Mouse (Mus musculus) limb, embryonic 15.5 days (tissue): ENCODE data around the gene Ralbp1. TPM values are rescaled to one million over a fixed set of nuclear protein-coding genes. Genes with fewer than 3 reads are reported as not detected.

Experiments
- ATAC-seq: fragments of 200-750 bp; cut with Nextera tagmentation; 2 replicates; pipeline ENCODE4 v1.8.0; 2017; ENCODE audit warnings: low read depth, moderate TSS enrichment; ENCODE audit not compliant: insufficient number of reproducible peaks, low FRiP score, low TSS enrichment
- H3K27ac ChIP-seq: fragments of 300-500 bp; sonication (generic); 2 replicates; pipeline ENCODE4 v1.5.1; 2015; ENCODE audit warnings: moderate library complexity, mild to moderate bottlenecking, inconsistent platforms
- H3K27me3 ChIP-seq: fragments of 300-500 bp; sonication (generic); 2 replicates; pipeline ENCODE4 v1.6.1; 2015; ENCODE audit warnings: inconsistent platforms
- H3K36me3 ChIP-seq: fragments of 300-500 bp; sonication (generic); 2 replicates; pipeline ENCODE4 v1.6.1; 2015; ENCODE audit warnings: inconsistent platforms
- H3K4me1 ChIP-seq: fragments of 300-500 bp; sonication (generic); 2 replicates; pipeline ENCODE4 v1.6.1; 2015; ENCODE audit warnings: inconsistent platforms
- H3K4me2 ChIP-seq: fragments of 300-500 bp; sonication (generic); 2 replicates; pipeline ENCODE4 v1.6.1; 2015; ENCODE audit warnings: mild to moderate bottlenecking, inconsistent platforms
- H3K4me3 ChIP-seq: fragments of 300-500 bp; sonication (generic); 2 replicates; pipeline ENCODE4 v1.5.1; 2015; ENCODE audit warnings: mild to moderate bottlenecking, inconsistent platforms
- H3K9ac ChIP-seq: fragments of 300-500 bp; sonication (generic); 2 replicates; pipeline ENCODE4 v1.6.1; 2015; ENCODE audit warnings: inconsistent platforms
- H3K9me3 ChIP-seq: fragments of 300-500 bp; sonication (generic); 2 replicates; pipeline ENCODE4 v1.6.1; 2016; ENCODE audit warnings: inconsistent platforms
- WGBS: fragments of 180-500 bp; shearing (Covaris S2); methylation state at CpG from one replicate; pipeline ENCODE4 v1.1.7; 2015; 5-methylcytosine and 5-hydroxymethylcytosine counted together
- polyA plus RNA-seq: library from polyadenylated mRNA; unstranded; fragments of >200 nt; fragmentation: Nextera tagmentation; extraction: Ambion mirVana; gene quantifications from 2 replicates; pipeline ENCODE4 v1.2.1, GENCODE M21; 2015

Ralbp1 gene
- polyA plus RNA-seq, 1 experiment from 2014 or later = 182 TPM

DNA sequence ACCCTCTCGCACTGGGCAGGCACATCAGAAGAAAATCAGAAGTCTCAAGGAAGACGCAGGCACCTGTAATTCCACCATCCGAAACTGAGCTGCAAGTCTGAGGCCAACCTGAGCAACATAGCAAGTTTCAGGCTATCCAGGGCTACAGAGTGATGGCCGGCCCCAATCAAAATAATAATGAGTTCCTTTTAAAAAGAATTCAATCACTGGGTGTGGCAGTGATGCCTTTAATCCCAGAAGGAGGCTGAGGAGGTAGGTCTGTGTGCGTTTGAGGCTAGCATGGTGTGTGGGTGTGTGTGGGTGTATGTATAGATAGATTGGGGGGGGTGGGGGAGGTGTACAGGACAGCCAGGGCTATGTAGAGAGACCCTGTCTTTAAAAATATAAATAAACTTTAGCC is 17.6 kb downstream of the Ralbp1 start:
- no peak overlapping the region for H3K4me2 ChIP-seq
- no peak overlapping the region for H3K4me3 ChIP-seq
- H3K36me3 ChIP-seq = peaks cover 31% of the 10 kb centered on the region
- WGBS = 90% methylated on average over 5 of the region's 5 CpGs
- no peak overlapping the region for H3K27ac ChIP-seq
- no peaks in the 10 kb centered on the region for H3K9me3 ChIP-seq
- H3K27me3 ChIP-seq = no peaks in the 10 kb centered on the region
- H3K4me1 ChIP-seq = peaks cover 16% of the 10 kb centered on the region
- ATAC-seq = no peak
- no peak overlapping the region for H3K9ac ChIP-seq

- WGBS = 84% methylated on average over 3 of the region's 3 CpGs
- Histone ChIP-seq H3K9me3 (no peaks in the 10 kb centered on the region), H3K27ac (no peak overlapping the region), H3K36me3 (peaks cover 36% of the 10 kb centered on the region), H3K4me1 (no peaks in the 10 kb centered on the region), H3K4me2 (no peak overlapping the region), H3K27me3 (no peaks in the 10 kb centered on the region), H3K4me3 (no peak overlapping the region), H3K9ac (no peak overlapping the region)
- no peak for ATAC-seq
These were observed 19.4 kb downstream of the Ralbp1 start for GRCm38 (mm10) chr17:65866201-65866600.

- H3K27ac ChIP-seq = no peak overlapping the region
- H3K9ac ChIP-seq = no peak overlapping the region
- H3K4me1 ChIP-seq = no peaks in the 10 kb centered on the region
- peaks cover 40% of the 10 kb centered on the region for H3K36me3 ChIP-seq
- no peaks in the 10 kb centered on the region for H3K27me3 ChIP-seq
- no peak overlapping the region for H3K4me3 ChIP-seq
- H3K4me2 ChIP-seq = no peak overlapping the region
- ATAC-seq = no peak
- H3K9me3 ChIP-seq = no peaks in the 10 kb centered on the region
These were observed 20.3 kb downstream of the Ralbp1 start for GRCm38 (mm10) chr17:65865265-65865664.

- Histone ChIP-seq H3K36me3 (peaks cover 41% of the 10 kb centered on the region), H3K4me1 (no peaks in the 10 kb centered on the region), H3K9ac (no peak overlapping the region), H3K4me3 (no peak overlapping the region), H3K27me3 (no peaks in the 10 kb centered on the region), H3K27ac (no peak overlapping the region), H3K9me3 (no peaks in the 10 kb centered on the region), H3K4me2 (no peak overlapping the region)
- no peak for ATAC-seq
- 32% methylated on average over 4 of the region's 4 CpGs for WGBS
These were observed 20.9 kb downstream of the Ralbp1 start for GRCm38 (mm10) chr17:65864742-65865141.

GRCm38 (mm10) chr17:65863830-65864229 is 21.8 kb downstream of the Ralbp1 start:
- ATAC-seq = no peak
- peaks cover 47% of the 10 kb centered on the region for H3K36me3 ChIP-seq
- no peak overlapping the region for H3K4me2 ChIP-seq
- H3K9me3 ChIP-seq = no peaks in the 10 kb centered on the region
- WGBS = 93% methylated on average over 12 of the region's 12 CpGs
- H3K27me3 ChIP-seq = no peaks in the 10 kb centered on the region
- no peaks in the 10 kb centered on the region for H3K4me1 ChIP-seq
- H3K9ac ChIP-seq = no peak overlapping the region
- H3K4me3 ChIP-seq = no peak overlapping the region
- no peak overlapping the region for H3K27ac ChIP-seq

DNA sequence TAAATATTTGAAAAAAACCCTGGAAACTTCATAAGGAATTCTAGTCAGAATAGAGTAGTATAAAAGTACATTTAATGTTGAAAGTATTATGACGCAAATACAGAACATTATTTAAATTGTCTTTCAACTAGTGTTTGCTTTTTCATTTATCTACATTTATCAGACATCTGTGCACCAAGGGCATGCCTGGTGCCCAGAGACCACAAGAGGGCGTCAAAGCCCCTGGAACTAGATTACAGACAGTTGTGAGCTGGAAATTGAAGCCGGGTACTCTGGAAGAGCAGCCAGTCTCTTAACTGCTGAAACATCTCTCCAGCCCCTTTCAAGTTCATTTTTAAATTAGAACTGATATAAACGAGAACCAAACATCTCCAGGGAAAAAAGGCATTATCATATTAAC is 23.0 kb downstream of the Ralbp1 start:
- 54% methylated on average over 4 of the region's 4 CpGs for WGBS
- Histone ChIP-seq H3K9ac (no peak overlapping the region), H3K27ac (no peak overlapping the region), H3K4me1 (no peaks in the 10 kb centered on the region), H3K27me3 (no peaks in the 10 kb centered on the region), H3K36me3 (peaks cover 53% of the 10 kb centered on the region), H3K9me3 (no peaks in the 10 kb centered on the region), H3K4me3 (no peak overlapping the region), H3K4me2 (no peak overlapping the region)
- ATAC-seq = no peak

- no peak overlapping the region for H3K4me3 ChIP-seq
- no peak for ATAC-seq
- H3K36me3 ChIP-seq = peaks cover 71% of the 10 kb centered on the region
- no peak overlapping the region for H3K9ac ChIP-seq
- 84% methylated on average over 4 of the region's 4 CpGs for WGBS
- H3K27me3 ChIP-seq = no peaks in the 10 kb centered on the region
- H3K4me1 ChIP-seq = no peaks in the 10 kb centered on the region
- H3K27ac ChIP-seq = no peak overlapping the region
- no peak overlapping the region for H3K4me2 ChIP-seq
- H3K9me3 ChIP-seq = no peaks in the 10 kb centered on the region
These were observed 28.0 kb downstream of the Ralbp1 start for GRCm38 (mm10) chr17:65857617-65858016.

DNA sequence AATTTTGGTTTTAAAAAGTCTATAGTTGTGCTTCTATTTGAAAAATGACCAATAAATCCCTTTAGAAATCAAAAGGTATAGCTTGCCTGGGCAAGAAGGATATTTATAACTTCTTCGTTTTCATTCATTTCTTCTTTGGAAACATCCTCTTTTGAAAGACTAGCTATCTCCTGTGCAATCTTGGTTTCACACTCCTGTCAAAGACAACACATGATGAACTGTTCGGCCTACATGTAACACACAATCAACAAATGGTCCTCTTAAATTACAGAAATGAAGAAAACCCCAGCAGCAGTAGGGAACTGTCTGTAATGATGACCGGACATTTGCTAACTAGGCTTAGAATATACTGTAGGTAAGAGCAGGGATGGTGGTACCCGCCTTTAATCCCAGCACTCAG is 31.6 kb downstream of the Ralbp1 start:
- H3K36me3 ChIP-seq = peaks cover 93% of the 10 kb centered on the region

DNA sequence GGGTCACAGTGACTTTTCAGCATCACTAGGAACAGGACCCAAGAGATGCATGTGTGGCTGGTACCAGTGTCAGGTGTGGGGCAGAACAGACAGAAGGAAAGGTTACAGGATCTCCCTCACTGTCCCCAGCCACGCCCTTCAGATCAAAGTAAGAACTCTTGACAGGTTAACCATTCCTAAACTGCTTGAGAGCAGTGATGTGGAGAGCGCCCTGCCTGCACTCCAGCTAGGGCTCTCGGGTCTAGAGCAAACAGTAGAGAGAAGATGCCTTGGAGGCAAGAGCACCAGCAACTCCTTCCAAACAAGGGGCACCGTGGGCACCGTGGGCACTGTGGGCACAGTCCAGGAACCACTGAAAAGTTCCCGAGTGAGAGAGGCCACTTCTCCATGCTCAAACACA is 32.3 kb downstream of the Ralbp1 start:
- Histone ChIP-seq H3K27ac (no peak overlapping the region), H3K4me2 (no peak overlapping the region), H3K36me3 (peaks cover 92% of the 10 kb centered on the region), H3K9me3 (no peaks in the 10 kb centered on the region), H3K4me3 (no peak overlapping the region), H3K27me3 (no peaks in the 10 kb centered on the region), H3K4me1 (no peaks in the 10 kb centered on the region), H3K9ac (no peak overlapping the region)
- WGBS = 86% methylated on average over 6 of the region's 6 CpGs
- no peak for ATAC-seq

More for the DNA sequence above, 31.6 kb downstream of the Ralbp1 start:
- H3K4me3 ChIP-seq = no peak overlapping the region
- H3K4me1 ChIP-seq = no peaks in the 10 kb centered on the region
- no peak for ATAC-seq
- no peak overlapping the region for H3K27ac ChIP-seq
- no peak overlapping the region for H3K9ac ChIP-seq
- no peak overlapping the region for H3K4me2 ChIP-seq
- H3K9me3 ChIP-seq = no peaks in the 10 kb centered on the region
- WGBS = 89% methylated on average over 4 of the region's 4 CpGs
- no peaks in the 10 kb centered on the region for H3K27me3 ChIP-seq

DNA sequence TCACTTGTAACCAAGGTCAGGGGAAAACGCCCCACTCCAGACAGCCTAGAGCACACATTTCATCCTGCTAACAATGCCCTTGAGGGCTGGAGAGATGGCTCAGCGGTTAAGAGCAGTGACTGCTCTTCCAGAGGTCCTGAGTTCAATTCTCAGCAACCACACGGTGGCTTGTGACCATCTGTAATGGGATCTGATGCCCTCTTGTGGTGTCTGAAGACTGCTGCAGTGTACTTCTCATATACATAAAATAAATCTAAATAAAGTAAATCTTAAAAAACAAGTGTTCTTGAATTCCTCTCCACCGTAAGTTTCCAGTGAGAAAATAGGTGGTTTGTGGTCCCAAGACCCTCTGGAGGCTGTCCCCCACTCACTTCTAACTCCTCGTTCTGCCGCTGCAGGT is 33.8 kb downstream of the Ralbp1 start:
- H3K27ac ChIP-seq = no peak overlapping the region
- ATAC-seq = no peak
- H3K36me3 ChIP-seq = peaks cover 80% of the 10 kb centered on the region
- no peaks in the 10 kb centered on the region for H3K9me3 ChIP-seq
- H3K9ac ChIP-seq = no peak overlapping the region
- no peak overlapping the region for H3K4me2 ChIP-seq
- WGBS = 89% methylated on average over 6 of the region's 6 CpGs
- no peaks in the 10 kb centered on the region for H3K27me3 ChIP-seq
- no peak overlapping the region for H3K4me3 ChIP-seq
- H3K4me1 ChIP-seq = no peaks in the 10 kb centered on the region

DNA sequence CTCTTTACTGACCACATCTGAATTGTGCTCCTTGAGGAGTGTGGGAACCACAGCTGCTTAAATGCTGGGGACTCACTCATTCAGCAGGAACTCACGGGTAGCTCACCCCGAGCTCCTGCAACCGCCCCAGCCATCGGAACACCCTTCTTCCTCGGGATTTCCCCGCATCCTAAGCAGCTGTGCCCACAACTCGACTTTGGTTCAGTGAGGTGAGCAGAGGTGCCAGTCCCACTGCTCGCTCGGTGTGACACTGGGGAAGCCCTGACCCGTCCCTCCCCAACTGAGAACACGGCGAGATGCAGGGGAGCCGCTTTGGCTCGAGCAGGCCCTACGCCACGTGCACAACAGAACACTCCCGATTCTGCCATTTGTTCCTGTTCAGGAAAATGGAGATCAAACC is 35.1 kb downstream of the Ralbp1 start:
- H3K4me1 ChIP-seq = no peaks in the 10 kb centered on the region
- H3K4me3 ChIP-seq = no peak overlapping the region
- H3K27ac ChIP-seq = no peak overlapping the region
- WGBS = 94% methylated on average over 17 of the region's 17 CpGs
- no peak overlapping the region for H3K9ac ChIP-seq
- no peaks in the 10 kb centered on the region for H3K9me3 ChIP-seq
- no peak for ATAC-seq
- peaks cover 77% of the 10 kb centered on the region for H3K36me3 ChIP-seq
- no peak overlapping the region for H3K4me2 ChIP-seq
- H3K27me3 ChIP-seq = no peaks in the 10 kb centered on the region

- H3K9me3 ChIP-seq = no peaks in the 10 kb centered on the region
- no peaks in the 10 kb centered on the region for H3K27me3 ChIP-seq
- no peak overlapping the region for H3K4me2 ChIP-seq
- H3K4me1 ChIP-seq = 0 out of 2 replicates have a peak, but pooled peaks cover 2% of the 10 kb centered on the region
- whole genome bisulfite sequencing = 65% methylated on average over 11 of the region's 11 CpGs
- ATAC-seq = no peak
- H3K9ac ChIP-seq = no peak overlapping the region
- peaks cover 74% of the 10 kb centered on the region for H3K36me3 ChIP-seq
- no peak overlapping the region for H3K4me3 ChIP-seq
- H3K27ac ChIP-seq = no peak overlapping the region
These were observed 37.7 kb downstream of the Ralbp1 start for GRCm38 (mm10) chr17:65847694-65848449.

- WGBS = 84% methylated on average over 6 of the region's 6 CpGs
- H3K9ac ChIP-seq = no peak overlapping the region
- 0 out of 2 replicates have a peak, but pooled peaks cover 2% of the 10 kb centered on the region for H3K4me1 ChIP-seq
- H3K4me3 ChIP-seq = no peak overlapping the region
- ATAC-seq = no peak
- H3K27ac ChIP-seq = no peak overlapping the region
- no peaks in the 10 kb centered on the region for H3K9me3 ChIP-seq
- H3K36me3 ChIP-seq = peaks cover 73% of the 10 kb centered on the region
- H3K27me3 ChIP-seq = no peaks in the 10 kb centered on the region
- no peak overlapping the region for H3K4me2 ChIP-seq
These were observed 40.2 kb downstream of the Ralbp1 start for GRCm38 (mm10) chr17:65845423-65845822.
